Mouse (Mus musculus): ENCODE results near the gene Fstl4.

Gene Fstl4

DNA sequence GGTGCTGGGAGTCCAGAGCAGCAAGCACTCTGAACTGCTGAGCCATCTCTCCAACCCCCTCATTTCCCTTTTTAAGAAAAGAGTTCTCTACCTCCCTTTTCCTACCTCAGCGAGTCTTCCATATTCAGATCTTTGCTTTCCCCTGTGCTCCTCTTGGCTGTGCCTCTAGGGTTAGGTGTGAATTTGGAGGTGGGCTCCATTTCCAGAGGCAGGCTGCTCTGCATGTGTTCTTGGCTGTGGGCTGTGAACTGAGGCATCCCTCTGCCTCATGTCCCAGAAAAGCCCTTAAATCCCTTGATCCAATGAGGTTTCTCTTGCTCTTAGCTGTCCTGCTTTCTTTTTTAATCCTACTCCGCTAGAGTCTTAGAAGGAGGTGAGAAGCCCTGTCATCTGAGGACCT lies 151.2 kb downstream of the Fstl4 start:
- no peak for DNase-seq

GRCm38 (mm10) chr11:52919231-52919960 lies 155.0 kb downstream of the Fstl4 start:
- peak; percentile 38 for DNase-seq

GRCm38 (mm10) chr11:52924196-52924595 lies 159.8 kb downstream of the Fstl4 start:
- no peak for DNase-seq

GRCm38 (mm10) chr11:52928321-52928720 lies 163.9 kb downstream of the Fstl4 start:
- DNase-seq: no peak

DNA sequence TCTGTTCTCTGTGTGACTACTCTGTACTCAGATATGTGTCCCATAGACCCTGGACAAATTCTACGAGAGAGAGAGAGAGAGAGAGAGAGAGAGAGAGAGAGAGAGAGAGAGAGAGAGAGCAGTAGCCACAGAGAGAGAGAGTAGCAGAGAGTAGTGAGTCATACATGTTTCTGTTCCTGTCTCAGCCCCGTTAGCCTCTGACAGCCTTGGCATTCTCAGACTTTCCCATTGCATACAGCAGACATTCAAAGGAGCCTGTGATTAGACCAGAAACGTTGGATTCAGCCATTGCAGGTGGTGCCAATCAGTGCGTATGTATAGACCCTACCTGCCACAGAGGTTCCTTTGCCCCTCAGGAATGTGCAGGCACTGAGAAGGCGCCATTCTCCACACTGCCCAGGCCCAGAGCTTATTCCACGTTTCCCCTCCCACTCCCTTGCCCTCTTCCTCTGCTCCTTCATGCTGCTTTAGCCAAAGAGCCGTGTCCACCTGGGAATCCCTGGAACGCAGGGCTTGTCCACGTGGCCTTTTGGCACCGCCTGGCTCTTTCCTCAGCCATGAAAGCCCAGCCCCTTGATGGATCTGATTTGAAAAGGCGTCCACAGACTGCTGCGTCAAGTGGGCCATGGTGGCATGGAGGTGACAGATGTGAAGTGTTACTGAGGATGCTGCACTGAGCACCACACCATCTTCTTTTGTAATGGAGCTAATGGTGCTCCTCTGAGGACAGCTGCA lies 175.1 kb downstream of the Fstl4 start:
- DNase-seq: no peak

DNA sequence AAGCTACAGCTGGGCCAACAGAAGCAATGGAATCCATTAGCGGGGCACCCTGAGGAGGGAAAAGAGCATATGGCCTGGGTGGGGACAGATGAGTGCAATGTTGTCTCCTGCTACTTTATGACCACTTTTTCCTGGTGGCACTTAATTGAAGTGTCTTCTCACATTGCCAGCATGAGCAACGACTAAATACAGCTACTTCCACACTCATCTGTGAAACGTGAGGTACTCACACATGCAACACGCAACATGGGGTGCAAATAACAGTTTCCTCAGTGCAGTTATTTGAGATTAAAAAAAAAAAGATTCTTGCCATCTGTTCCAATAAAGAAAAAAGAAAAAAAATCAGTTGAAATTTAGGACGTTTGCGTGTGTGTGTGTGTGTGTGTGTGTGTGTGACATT lies 178.5 kb downstream of the Fstl4 start:
- DNase-seq: no peak

GRCm38 (mm10) chr11:52954995-52955394 lies 190.6 kb downstream of the Fstl4 start:
- DNase-seq: no peak

GRCm38 (mm10) chr11:52968809-52969208 lies 204.4 kb downstream of the Fstl4 start:
- DNase-seq: no peak

- DNase-seq: no peak
These were observed 206.0 kb downstream of the Fstl4 start for GRCm38 (mm10) chr11:52970396-52970795.

DNA sequence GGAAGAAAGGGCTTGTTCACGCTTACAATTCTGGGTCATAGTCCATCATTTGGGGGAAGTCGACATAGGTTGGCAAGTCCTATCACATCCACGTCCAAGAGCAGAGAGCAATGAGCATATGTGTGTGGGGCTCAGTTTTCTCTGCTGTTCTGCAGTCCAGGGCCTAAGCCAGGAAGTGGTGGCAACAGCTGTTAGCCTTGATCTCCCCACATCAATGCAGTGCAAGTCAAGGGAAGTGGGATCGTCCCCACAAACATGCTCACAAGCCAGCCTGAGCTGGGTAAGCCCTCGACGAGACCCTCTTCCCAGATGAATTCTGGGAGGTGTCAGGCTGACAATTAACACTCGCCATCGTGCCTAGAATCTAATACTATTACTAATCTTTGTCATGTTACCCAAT lies 222.6 kb downstream of the Fstl4 start:
- DNase-seq: peak; percentile 63

- DNase-seq: no peak
These were observed 230.3 kb downstream of the Fstl4 start for GRCm38 (mm10) chr11:52994688-52995087.

- DNase-seq: no peak
These were observed 232.1 kb downstream of the Fstl4 start for GRCm38 (mm10) chr11:52996434-52997093.

- no peak for DNase-seq
These were observed 233.0 kb downstream of the Fstl4 start for GRCm38 (mm10) chr11:52997421-52997820.

DNA sequence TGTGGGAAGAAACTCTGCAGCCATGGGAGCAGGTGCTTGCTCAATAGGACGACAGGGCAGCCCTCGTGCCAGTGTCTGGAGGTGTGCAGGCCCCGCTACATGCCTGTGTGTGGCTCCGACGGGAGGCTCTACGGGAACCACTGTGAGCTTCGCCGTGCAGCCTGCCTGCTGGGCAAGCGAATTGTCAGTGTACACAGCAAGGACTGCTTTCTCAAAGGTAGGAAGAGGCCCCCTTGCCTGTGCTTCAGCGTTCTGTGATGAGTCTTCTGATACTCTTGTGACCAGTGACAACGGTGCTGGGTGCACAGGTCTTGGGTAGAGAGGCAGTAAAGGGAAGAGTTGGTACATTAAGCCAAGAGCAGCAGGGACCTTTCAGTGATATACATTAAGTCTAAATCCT lies 235.8 kb downstream of the Fstl4 start:
- no peak for DNase-seq

DNA sequence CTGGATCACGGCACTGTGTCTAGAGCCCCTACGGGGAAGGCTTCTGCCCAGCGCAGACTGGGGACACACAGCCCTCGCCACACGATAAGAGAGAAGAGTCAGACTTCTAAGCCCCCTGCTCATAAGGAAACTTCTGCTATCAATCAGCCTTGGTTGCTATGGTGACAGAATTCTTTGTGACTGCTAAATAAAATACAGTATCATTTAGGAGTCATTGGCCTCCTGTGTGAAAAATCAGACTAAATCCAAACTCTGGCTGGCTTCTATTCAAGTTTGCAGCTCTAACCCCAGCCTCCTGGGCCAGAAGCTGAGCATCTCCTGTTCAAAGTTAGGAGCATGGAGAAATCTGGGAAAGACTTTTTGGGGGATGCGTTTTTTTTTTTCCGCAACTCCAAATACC lies 238.9 kb downstream of the Fstl4 start:
- DNase-seq: no peak

DNA sequence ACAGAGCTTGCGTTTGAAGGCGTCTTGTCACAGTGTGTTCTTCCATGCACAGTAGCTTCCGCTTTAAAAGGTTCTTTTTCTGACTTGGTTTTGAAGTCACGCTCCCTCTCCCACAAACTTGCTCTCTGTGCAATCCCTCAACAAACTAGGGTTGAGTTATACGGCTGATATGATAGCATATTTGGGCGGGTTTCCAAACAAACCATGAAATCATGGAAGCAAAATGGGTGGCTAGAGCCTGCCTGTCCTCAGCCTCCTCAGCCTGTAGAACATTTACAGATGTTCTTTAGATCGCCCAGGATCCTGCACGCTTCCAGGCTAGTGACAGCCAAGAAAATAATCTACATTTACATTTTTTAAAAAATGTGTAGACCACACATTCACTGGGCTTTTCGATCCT lies 239.4 kb downstream of the Fstl4 start:
- no peak for DNase-seq

DNA sequence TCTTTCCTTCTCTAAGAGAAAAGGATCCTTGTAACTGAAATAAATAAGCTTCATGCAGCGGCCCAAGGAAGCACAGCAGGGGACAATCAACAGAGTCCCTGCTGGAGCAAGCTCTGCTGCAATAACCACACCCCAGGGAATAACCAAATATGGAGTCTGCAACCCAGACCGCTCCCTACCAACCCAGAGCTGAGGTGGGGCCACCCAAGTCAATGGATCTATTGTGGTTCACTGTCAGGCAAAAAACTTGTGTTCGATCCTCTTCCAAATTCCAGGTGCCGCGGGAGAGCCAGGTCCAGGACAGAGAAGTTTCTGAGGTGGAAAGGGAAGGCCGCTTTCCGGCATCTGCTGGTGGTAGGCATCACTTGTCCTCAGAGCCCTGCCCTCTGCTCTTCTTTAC lies 245.2 kb downstream of the Fstl4 start:
- DNase-seq: no peak

DNA sequence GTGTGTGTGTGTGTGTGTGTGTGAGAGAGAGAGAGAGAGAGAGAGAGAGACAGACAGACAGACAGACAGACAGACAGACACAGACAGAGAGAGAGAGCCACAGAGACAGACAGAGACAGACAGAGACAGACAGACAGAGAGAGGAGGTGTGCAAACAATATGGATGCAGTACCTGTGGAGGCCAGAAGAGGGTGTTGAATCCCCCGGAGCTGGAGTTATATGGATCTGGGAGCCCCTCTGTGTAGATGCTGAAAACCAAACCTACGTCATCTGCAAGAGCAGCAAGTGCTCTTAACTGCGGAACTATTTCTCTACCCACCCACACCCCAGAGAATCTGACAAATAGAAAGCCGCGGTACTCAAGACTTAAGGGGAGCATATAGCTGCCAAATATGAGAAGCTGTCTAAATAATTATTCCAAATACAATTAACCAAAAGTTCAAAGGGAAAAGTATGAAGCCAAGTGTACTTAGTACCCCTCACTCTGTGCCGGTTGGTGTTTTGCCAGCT lies 247.6 kb downstream of the Fstl4 start:
- DNase-seq: peak; percentile 15

DNA sequence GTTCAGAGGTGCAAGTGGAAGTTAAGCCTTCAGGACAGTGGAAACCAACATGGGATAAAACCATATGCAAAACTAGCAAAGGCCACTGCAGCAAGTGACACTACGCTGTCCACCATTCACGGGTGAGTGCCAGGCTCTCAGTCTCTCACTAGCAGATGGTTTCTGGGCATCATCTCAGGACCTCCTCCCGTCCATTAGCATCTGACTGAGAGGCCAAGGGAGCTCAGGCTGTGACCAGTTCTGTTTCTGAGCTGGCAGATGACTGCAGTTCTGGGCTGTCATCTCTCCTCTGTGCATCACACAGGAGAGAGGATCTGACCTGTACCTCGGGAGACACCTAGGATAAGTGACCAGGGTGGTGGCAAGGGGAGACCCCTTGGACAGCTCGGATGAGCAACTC lies 249.5 kb downstream of the Fstl4 start:
- no peak for DNase-seq

DNA sequence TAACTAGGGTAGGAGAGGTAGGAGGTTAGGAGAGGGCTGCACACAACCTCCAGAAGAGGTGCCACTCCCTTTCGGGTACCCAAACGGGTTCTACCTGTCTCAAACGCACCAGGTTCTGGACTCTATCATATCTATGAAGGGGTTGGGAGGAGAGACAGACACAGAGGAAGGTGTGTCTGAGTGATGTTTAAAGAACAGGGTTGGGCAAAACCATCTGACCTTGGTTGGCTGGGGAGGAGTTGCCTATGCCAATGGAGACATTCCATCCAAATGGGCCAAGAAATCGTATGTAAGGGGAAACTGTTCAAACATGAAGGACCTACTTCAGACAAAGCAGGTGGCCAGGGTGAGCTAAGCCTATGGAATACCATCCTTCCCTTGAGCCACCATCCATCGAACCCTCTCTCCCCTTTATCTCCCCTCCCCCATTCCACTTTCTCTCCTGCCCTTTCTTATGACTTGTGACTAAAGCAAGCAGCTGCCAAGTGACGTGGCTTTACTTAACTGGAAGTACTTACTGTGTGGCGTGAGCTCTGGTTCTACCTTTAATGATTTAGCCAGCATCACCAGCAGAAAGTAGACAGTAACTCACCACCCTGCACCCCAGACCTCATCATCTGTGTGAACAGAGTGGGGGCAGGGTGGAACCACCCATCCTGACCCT lies 252.1 kb downstream of the Fstl4 start:
- DNase-seq: no peak

GRCm38 (mm10) chr11:53019509-53019908 lies 255.1 kb downstream of the Fstl4 start:
- DNase-seq: peak; percentile 31

DNA sequence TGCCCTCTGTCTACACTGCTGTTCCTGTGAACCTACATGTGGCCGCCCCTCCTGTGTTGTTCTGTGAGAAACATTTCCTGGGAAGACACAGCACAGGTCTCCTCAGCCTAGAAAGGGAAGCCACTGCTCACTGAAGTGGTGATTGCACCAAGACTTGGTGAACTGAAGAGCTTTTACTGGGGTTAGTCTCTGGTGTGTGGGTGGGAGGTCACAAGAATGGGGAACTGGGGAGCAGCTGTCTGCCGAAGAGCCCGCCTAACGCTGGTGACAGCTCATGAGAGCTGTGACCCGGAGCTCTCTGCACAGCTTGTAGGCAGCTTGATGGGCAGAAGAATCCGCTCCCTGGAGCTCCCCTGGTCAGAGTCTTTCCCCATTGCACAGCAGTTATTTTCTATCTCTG lies 260.0 kb downstream of the Fstl4 start:
- peak; percentile 39 for DNase-seq

DNA sequence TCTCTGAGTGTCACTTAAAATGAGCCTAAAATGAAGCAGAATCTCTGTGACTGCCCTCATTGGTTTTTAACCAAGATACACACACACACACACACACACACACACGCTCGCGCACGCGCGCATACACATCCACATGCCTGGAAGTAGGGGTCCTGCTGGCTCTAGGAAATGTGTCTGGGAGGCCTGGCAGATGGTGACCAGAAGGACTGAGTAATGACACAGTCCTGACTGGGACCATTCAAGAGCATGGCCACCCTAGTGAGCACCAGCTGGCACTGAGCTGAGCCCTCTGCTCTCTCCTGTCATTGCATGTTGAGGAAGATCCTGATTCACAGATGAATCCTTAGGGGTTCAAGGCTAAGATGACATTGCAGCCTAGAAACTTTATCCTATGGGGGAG lies 261.3 kb downstream of the Fstl4 start:
- DNase-seq: no peak
